Mouse (Mus musculus): ENCODE measurements at regions not wholly inside any gene's neighbourhood (a gene's known extent, or its start where the extent isn't known, plus 50 kb on each side); places are given as distances from the start of the nearest gene placed in this dataset.
A peak's percentile ranks its signal among the peaks of the same experiment; 100 is the strongest.

- ATAC-seq (ENCODE audit: insufficient number of reproducible peaks, low FRiP score, low TSS enrichment, low read depth): no peak
- H3K27ac ChIP-seq (replicated peaks): no peak overlapping the region
- no peak overlapping the region for H3K4me3 ChIP-seq (replicated peaks)
- no peak overlapping the region for H3K4me2 ChIP-seq (replicated peaks)
- H3K9me3 ChIP-seq (replicated peaks): no peaks in the 10 kb centered on the region
- 0 out of 2 replicates have a peak, but pooled peaks cover 4% of the 10 kb centered on the region for H3K4me1 ChIP-seq
- H3K27me3 ChIP-seq: no peaks in the 10 kb centered on the region
- WGBS: 70% methylated on average over 4 of the region's 4 CpGs
- H3K9ac ChIP-seq: no peak overlapping the region
- H3K36me3 ChIP-seq: no peaks in the 10 kb centered on the region
Observed at GRCm38 (mm10) chr4:83915871-83916270, 390.5 kb downstream of the Ccdc171 start.

DNA sequence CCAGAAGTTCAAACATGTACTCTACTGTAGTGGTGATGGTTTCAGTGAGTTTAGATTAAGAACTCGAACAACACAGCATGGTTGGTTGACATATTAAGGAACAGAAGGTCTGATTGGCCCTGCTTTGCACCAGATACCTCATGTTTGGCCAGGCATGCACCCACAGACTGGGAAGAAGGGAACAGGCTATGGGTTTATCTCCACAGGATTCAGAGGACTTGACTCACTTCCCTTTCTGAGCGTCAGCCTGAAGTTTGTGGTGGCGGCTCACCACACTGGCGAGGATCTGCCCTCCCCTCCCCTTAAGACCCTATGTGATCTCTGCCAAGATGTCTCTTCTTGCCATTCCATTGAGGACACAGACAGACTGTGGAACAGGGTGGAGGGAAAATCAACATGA, 391.7 kb downstream of the Ccdc171 start:
- Histone ChIP-seq H3K27me3 (no peaks in the 10 kb centered on the region), H3K4me3 (replicated peaks) (no peak overlapping the region), H3K9me3 (replicated peaks) (no peaks in the 10 kb centered on the region), H3K36me3 (no peaks in the 10 kb centered on the region), H3K4me2 (replicated peaks) (no peak overlapping the region), H3K9ac (no peak overlapping the region), H3K27ac (replicated peaks) (no peak overlapping the region), H3K4me1 (0 out of 2 replicates have a peak, but pooled peaks cover 4% of the 10 kb centered on the region)
- WGBS: 79% methylated on average over 4 of the region's 4 CpGs
- 0 out of 2 replicates have a peak, but pooled peaks have one; percentile 43 for ATAC-seq (ENCODE audit: insufficient number of reproducible peaks, low FRiP score, low TSS enrichment, low read depth)

DNA sequence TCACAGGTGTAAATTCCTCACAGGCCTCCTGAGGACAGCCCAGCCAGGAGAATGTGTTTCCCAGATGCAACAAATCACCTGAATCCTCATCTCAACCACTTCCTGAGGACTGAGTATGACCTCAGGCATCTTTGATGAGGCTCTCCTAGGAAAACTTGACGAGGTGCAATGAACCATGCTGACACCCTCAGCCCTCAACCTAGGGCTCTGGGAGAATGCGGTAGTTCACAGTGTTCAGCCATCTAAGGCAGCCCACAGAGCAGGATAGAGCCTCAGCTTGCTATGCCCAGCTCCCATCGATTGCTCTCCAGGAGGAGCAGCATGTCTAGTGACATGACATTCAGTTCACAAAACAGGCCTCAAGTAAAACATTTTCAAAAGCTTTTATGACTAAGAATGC, 392.7 kb downstream of the Ccdc171 start:
- Histone ChIP-seq H3K9me3 (replicated peaks) (no peaks in the 10 kb centered on the region), H3K9ac (no peak overlapping the region), H3K27ac (replicated peaks) (no peak overlapping the region), H3K4me1 (0 out of 2 replicates have a peak, but pooled peaks cover 4% of the 10 kb centered on the region), H3K4me3 (replicated peaks) (no peak overlapping the region), H3K27me3 (no peaks in the 10 kb centered on the region), H3K36me3 (no peaks in the 10 kb centered on the region), H3K4me2 (replicated peaks) (no peak overlapping the region)
- WGBS: 82% methylated on average over 3 of the region's 3 CpGs
- ATAC-seq (ENCODE audit: insufficient number of reproducible peaks, low FRiP score, low TSS enrichment, low read depth): no peak

DNA sequence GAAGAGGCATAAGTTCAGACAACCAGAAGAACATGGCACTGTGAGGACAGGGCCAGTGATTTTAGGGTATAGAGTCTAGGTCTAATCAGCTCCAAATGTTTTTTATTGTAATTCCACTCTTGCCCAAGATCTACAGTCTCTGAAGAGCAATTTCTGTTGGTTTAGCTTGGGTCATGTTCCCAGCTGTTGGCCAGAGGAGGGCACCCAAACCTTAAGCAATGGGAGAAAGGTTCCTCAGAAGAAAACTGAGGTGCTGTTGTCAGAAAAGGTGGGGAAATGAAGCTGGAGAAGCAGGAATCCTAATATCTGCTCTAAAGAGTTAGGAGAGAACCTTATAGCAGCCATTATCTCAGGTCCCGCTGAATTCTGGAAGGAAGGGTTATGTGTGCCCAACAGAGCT, 393.7 kb downstream of the Ccdc171 start:
- H3K4me1 ChIP-seq: 0 out of 2 replicates have a peak, but pooled peaks cover 4% of the 10 kb centered on the region
- H3K36me3 ChIP-seq: no peaks in the 10 kb centered on the region
- no peaks in the 10 kb centered on the region for H3K27me3 ChIP-seq
- no peak overlapping the region for H3K27ac ChIP-seq (replicated peaks)
- no peak for ATAC-seq (ENCODE audit: insufficient number of reproducible peaks, low FRiP score, low TSS enrichment, low read depth)
- WGBS: 73% methylated on average over 1 of the region's 1 CpGs
- H3K9ac ChIP-seq: no peak overlapping the region
- no peaks in the 10 kb centered on the region for H3K9me3 ChIP-seq (replicated peaks)
- H3K4me3 ChIP-seq (replicated peaks): no peak overlapping the region
- H3K4me2 ChIP-seq (replicated peaks): no peak overlapping the region

GRCm38 (mm10) chr4:83925118-83925842, 399.9 kb downstream of the Ccdc171 start:
- WGBS: 58% methylated on average over 8 of the region's 8 CpGs
- Histone ChIP-seq H3K36me3 (no peaks in the 10 kb centered on the region), H3K4me1 (no peaks in the 10 kb centered on the region), H3K4me3 (replicated peaks) (no peak overlapping the region), H3K27ac (replicated peaks) (no peak overlapping the region), H3K4me2 (replicated peaks) (no peak overlapping the region), H3K9me3 (replicated peaks) (no peaks in the 10 kb centered on the region), H3K27me3 (no peaks in the 10 kb centered on the region), H3K9ac (no peak overlapping the region)
- ATAC-seq (ENCODE audit: insufficient number of reproducible peaks, low FRiP score, low TSS enrichment, low read depth): no peak

GRCm38 (mm10) chr4:83926195-83926731, 400.9 kb downstream of the Ccdc171 start:
- WGBS: 49% methylated on average over 11 of the region's 11 CpGs
- Histone ChIP-seq H3K9ac (no peak overlapping the region), H3K27me3 (no peaks in the 10 kb centered on the region), H3K4me2 (replicated peaks) (no peak overlapping the region), H3K4me1 (no peaks in the 10 kb centered on the region), H3K27ac (replicated peaks) (no peak overlapping the region), H3K4me3 (replicated peaks) (no peak overlapping the region), H3K9me3 (replicated peaks) (no peaks in the 10 kb centered on the region), H3K36me3 (no peaks in the 10 kb centered on the region)
- no peak for ATAC-seq (ENCODE audit: insufficient number of reproducible peaks, low FRiP score, low TSS enrichment, low read depth)

- no peak overlapping the region for H3K9ac ChIP-seq
- no peaks in the 10 kb centered on the region for H3K36me3 ChIP-seq
- no peak overlapping the region for H3K4me3 ChIP-seq (replicated peaks)
- peaks cover 12% of the 10 kb centered on the region for H3K4me1 ChIP-seq
- H3K4me2 ChIP-seq (replicated peaks): no peak overlapping the region
- ATAC-seq (ENCODE audit: insufficient number of reproducible peaks, low FRiP score, low TSS enrichment, low read depth): no peak; the same call in 1 of the 2 replicates
- peak overlapping the region; percentile 18; the same call in 1 of the 2 replicates for H3K27ac ChIP-seq (replicated peaks)
- H3K9me3 ChIP-seq (replicated peaks): no peaks in the 10 kb centered on the region
- 35% methylated on average over 8 of the region's 8 CpGs for WGBS
- no peaks in the 10 kb centered on the region for H3K27me3 ChIP-seq
Observed at GRCm38 (mm10) chr4:83931897-83932654, 406.7 kb downstream of the Ccdc171 start.

DNA sequence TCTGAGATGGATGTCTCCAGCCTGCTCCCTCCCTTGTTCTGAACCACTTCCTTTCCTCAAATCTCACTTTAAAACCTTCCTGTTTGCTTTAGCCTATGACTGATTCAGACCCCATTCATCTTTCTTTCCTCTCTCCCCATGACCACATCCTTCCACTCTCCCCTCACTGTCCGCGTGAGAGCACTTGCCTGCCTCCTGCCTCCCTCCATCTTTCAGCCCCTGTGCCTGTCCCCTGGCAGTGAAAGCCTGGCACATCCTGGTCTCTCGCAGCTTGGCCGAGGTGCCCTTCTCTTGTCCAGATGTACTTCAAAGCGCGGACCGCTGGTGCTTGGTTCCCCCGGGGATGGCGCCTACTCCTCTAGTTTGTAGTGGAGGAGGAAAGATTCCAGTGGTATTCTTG, 416.3 kb downstream of the Ccdc171 start:
- Histone ChIP-seq H3K4me2 (replicated peaks) (no peak overlapping the region), H3K27me3 (no peaks in the 10 kb centered on the region), H3K9me3 (replicated peaks) (no peaks in the 10 kb centered on the region), H3K36me3 (no peaks in the 10 kb centered on the region), H3K4me1 (0 out of 2 replicates have a peak, but pooled peaks cover 6% of the 10 kb centered on the region), H3K4me3 (replicated peaks) (no peak overlapping the region), H3K9ac (no peak overlapping the region), H3K27ac (replicated peaks) (no peak overlapping the region)
- 75% methylated on average over 9 of the region's 9 CpGs for WGBS
- no peak for ATAC-seq (ENCODE audit: insufficient number of reproducible peaks, low FRiP score, low TSS enrichment, low read depth)

- H3K4me1 ChIP-seq: no peaks in the 10 kb centered on the region
- H3K9me3 ChIP-seq (replicated peaks): no peaks in the 10 kb centered on the region
- WGBS: 86% methylated on average over 2 of the region's 2 CpGs
- no peak overlapping the region for H3K9ac ChIP-seq
- H3K4me3 ChIP-seq (replicated peaks): no peak overlapping the region
- no peak overlapping the region for H3K27ac ChIP-seq (replicated peaks)
- no peak for ATAC-seq (ENCODE audit: insufficient number of reproducible peaks, low FRiP score, low TSS enrichment, low read depth)
- no peak overlapping the region for H3K4me2 ChIP-seq (replicated peaks)
- H3K27me3 ChIP-seq: no peaks in the 10 kb centered on the region
- no peaks in the 10 kb centered on the region for H3K36me3 ChIP-seq
Observed at GRCm38 (mm10) chr4:83949612-83950011, 424.3 kb downstream of the Ccdc171 start.

- Histone ChIP-seq H3K4me2 (replicated peaks) (no peak overlapping the region), H3K27me3 (no peaks in the 10 kb centered on the region), H3K4me1 (no peaks in the 10 kb centered on the region), H3K4me3 (replicated peaks) (no peak overlapping the region), H3K27ac (replicated peaks) (no peak overlapping the region), H3K9me3 (replicated peaks) (no peaks in the 10 kb centered on the region), H3K36me3 (no peaks in the 10 kb centered on the region), H3K9ac (no peak overlapping the region)
- no peak for ATAC-seq (ENCODE audit: insufficient number of reproducible peaks, low FRiP score, low TSS enrichment, low read depth)
- WGBS: 80% methylated on average over 10 of the region's 10 CpGs
Observed at GRCm38 (mm10) chr4:83950809-83951409, 425.6 kb downstream of the Ccdc171 start.

- 84% methylated on average over 12 of the region's 12 CpGs for WGBS
- no peak for ATAC-seq (ENCODE audit: insufficient number of reproducible peaks, low FRiP score, low TSS enrichment, low read depth)
- Histone ChIP-seq H3K9ac (no peak overlapping the region), H3K4me1 (peaks cover 6% of the 10 kb centered on the region; the same call in 1 of the 2 replicates), H3K36me3 (no peaks in the 10 kb centered on the region), H3K27me3 (no peaks in the 10 kb centered on the region), H3K9me3 (replicated peaks) (no peaks in the 10 kb centered on the region), H3K4me2 (replicated peaks) (no peak overlapping the region), H3K4me3 (replicated peaks) (no peak overlapping the region), H3K27ac (replicated peaks) (no peak overlapping the region)
Observed at GRCm38 (mm10) chr4:83956252-83956904, 431.0 kb downstream of the Ccdc171 start.

Data from embryonic facial prominence, embryonic 15.5 days (tissue).